Mouse (Mus musculus): ENCODE results near the gene Rnase13. TPM values are rescaled to one million over a fixed set of nuclear protein-coding genes. Genes with fewer than 3 reads are reported as not detected.

Rnase13 gene
- not detected in 2 replicates for polyA plus RNA-seq (2015; fragmentation: Nextera tagmentation; extraction: Ambion mirVana)

GRCm38 (mm10) chr14:51922571-51922865 lies at the start of gene Rnase13:
Gene Rnase13 (minus strand): TSS chr14:51922773.
- H3K9ac ChIP-seq: peak within 1 kb of the TSS; percentile 45

GRCm38 (mm10) chr14:51967400-51967799 lies 44.8 kb upstream of the Rnase13 start:
- Histone ChIP-seq H3K36me3 (no peaks in the 10 kb centered on the region), H3K4me1 (peaks cover under 1% of the 10 kb centered on the region), H3K27me3 (replicated peaks) (no peaks in the 10 kb centered on the region), H3K4me3 (no peak overlapping the region), H3K27ac (replicated peaks) (no peak overlapping the region), H3K9me3 (no peaks in the 10 kb centered on the region), H3K4me2 (no peak overlapping the region), H3K9ac (no peak overlapping the region)
- 76% methylated on average over 3 of the region's 3 CpGs for WGBS
- no peak for ATAC-seq (ENCODE audit: extremely low read depth, insufficient number of reproducible peaks, low FRiP score, low TSS enrichment)

More at GRCm38 (mm10) chr14:51922571-51922865, at the start of gene Rnase13:
- no peaks in the 10 kb centered on the region for H3K27me3 ChIP-seq (replicated peaks)
- H3K36me3 ChIP-seq: no peaks in the 10 kb centered on the region
- no peak within 1 kb of the TSS for H3K4me3 ChIP-seq
- H3K4me1 ChIP-seq: peaks cover 33% of the 10 kb centered on the region
- ATAC-seq (ENCODE audit: extremely low read depth, insufficient number of reproducible peaks, low FRiP score, low TSS enrichment): no peak
- WGBS: 89% methylated on average over 7 of the region's 7 CpGs
- H3K4me2 ChIP-seq: no peak within 1 kb of the TSS
- peak within 1 kb of the TSS; percentile 33 for H3K27ac ChIP-seq (replicated peaks)
- H3K9me3 ChIP-seq: no peaks in the 10 kb centered on the region

GRCm38 (mm10) chr14:51960316-51960715 lies 37.7 kb upstream of the Rnase13 start:
- H3K27ac ChIP-seq (replicated peaks): no peak overlapping the region
- H3K4me1 ChIP-seq: peaks cover 6% of the 10 kb centered on the region
- no peak overlapping the region for H3K4me2 ChIP-seq
- 77% methylated on average over 2 of the region's 2 CpGs for WGBS
- no peak for ATAC-seq (ENCODE audit: extremely low read depth, insufficient number of reproducible peaks, low FRiP score, low TSS enrichment)
- no peak overlapping the region for H3K9ac ChIP-seq
- H3K36me3 ChIP-seq: no peaks in the 10 kb centered on the region
- no peak overlapping the region for H3K4me3 ChIP-seq
- 0 out of 2 replicates have a peak, but pooled peaks cover 2% of the 10 kb centered on the region for H3K9me3 ChIP-seq
- H3K27me3 ChIP-seq (replicated peaks): no peaks in the 10 kb centered on the region

- no peak for ATAC-seq (ENCODE audit: extremely low read depth, insufficient number of reproducible peaks, low FRiP score, low TSS enrichment)
- no peak overlapping the region for H3K4me3 ChIP-seq
- H3K36me3 ChIP-seq: no peaks in the 10 kb centered on the region
- H3K27me3 ChIP-seq (replicated peaks): no peaks in the 10 kb centered on the region
- H3K9me3 ChIP-seq: no peaks in the 10 kb centered on the region; the same call in 1 of the 2 replicates
- H3K4me1 ChIP-seq: peaks cover 6% of the 10 kb centered on the region; the same call in 1 of the 2 replicates
- H3K9ac ChIP-seq: no peak overlapping the region
- no peak overlapping the region for H3K4me2 ChIP-seq
- no peak overlapping the region for H3K27ac ChIP-seq (replicated peaks)
- WGBS: 54% methylated on average over 6 of the region's 6 CpGs
These were observed 20.8 kb upstream of the Rnase13 start for GRCm38 (mm10) chr14:51943336-51943735.

- Histone ChIP-seq H3K27ac (replicated peaks) (no peak overlapping the region), H3K27me3 (replicated peaks) (no peaks in the 10 kb centered on the region), H3K4me1 (peaks cover 6% of the 10 kb centered on the region; the same call in 1 of the 2 replicates), H3K9me3 (peaks cover 6% of the 10 kb centered on the region; the same call in 1 of the 2 replicates), H3K4me3 (no peak overlapping the region), H3K9ac (no peak overlapping the region), H3K4me2 (no peak overlapping the region), H3K36me3 (no peaks in the 10 kb centered on the region)
- 52% methylated on average over 7 of the region's 7 CpGs for WGBS
- ATAC-seq (ENCODE audit: extremely low read depth, insufficient number of reproducible peaks, low FRiP score, low TSS enrichment): no peak
These were observed 19.7 kb upstream of the Rnase13 start for GRCm38 (mm10) chr14:51942236-51942635.

- no peaks in the 10 kb centered on the region for H3K36me3 ChIP-seq
- H3K4me3 ChIP-seq: no peak overlapping the region
- WGBS: 67% methylated on average over 9 of the region's 9 CpGs
- H3K9ac ChIP-seq: no peak overlapping the region
- H3K27ac ChIP-seq (replicated peaks): no peak overlapping the region
- no peak for ATAC-seq (ENCODE audit: extremely low read depth, insufficient number of reproducible peaks, low FRiP score, low TSS enrichment)
- peaks cover 6% of the 10 kb centered on the region; the same call in 1 of the 2 replicates for H3K4me1 ChIP-seq
- H3K4me2 ChIP-seq: no peak overlapping the region
- H3K9me3 ChIP-seq: peaks cover 6% of the 10 kb centered on the region; the same call in 1 of the 2 replicates
- no peaks in the 10 kb centered on the region for H3K27me3 ChIP-seq (replicated peaks)
These were observed 19.0 kb upstream of the Rnase13 start for GRCm38 (mm10) chr14:51941577-51941976.

- WGBS: 49% methylated on average over 8 of the region's 8 CpGs
- no peaks in the 10 kb centered on the region for H3K36me3 ChIP-seq
- H3K9ac ChIP-seq: no peak overlapping the region
- H3K27me3 ChIP-seq (replicated peaks): no peaks in the 10 kb centered on the region
- H3K4me1 ChIP-seq: peaks cover 6% of the 10 kb centered on the region; the same call in 1 of the 2 replicates
- H3K4me3 ChIP-seq: no peak overlapping the region
- no peak for ATAC-seq (ENCODE audit: extremely low read depth, insufficient number of reproducible peaks, low FRiP score, low TSS enrichment)
- no peak overlapping the region for H3K27ac ChIP-seq (replicated peaks)
- H3K9me3 ChIP-seq: peaks cover 6% of the 10 kb centered on the region; the same call in 1 of the 2 replicates
- no peak overlapping the region for H3K4me2 ChIP-seq
These were observed 18.5 kb upstream of the Rnase13 start for GRCm38 (mm10) chr14:51940944-51941560.

- Histone ChIP-seq H3K27ac (replicated peaks) (no peak overlapping the region), H3K9me3 (peaks cover 6% of the 10 kb centered on the region; the same call in 1 of the 2 replicates), H3K4me2 (no peak overlapping the region), H3K36me3 (no peaks in the 10 kb centered on the region), H3K4me3 (no peak overlapping the region), H3K27me3 (replicated peaks) (no peaks in the 10 kb centered on the region), H3K4me1 (peaks cover 6% of the 10 kb centered on the region; the same call in 1 of the 2 replicates), H3K9ac (no peak overlapping the region)
- 79% methylated on average over 9 of the region's 9 CpGs for WGBS
- ATAC-seq (ENCODE audit: extremely low read depth, insufficient number of reproducible peaks, low FRiP score, low TSS enrichment): no peak
These were observed 16.4 kb upstream of the Rnase13 start for GRCm38 (mm10) chr14:51939005-51939404.

- Histone ChIP-seq H3K9me3 (no peaks in the 10 kb centered on the region), H3K9ac (no peak overlapping the region), H3K4me2 (no peak overlapping the region), H3K27ac (replicated peaks) (no peak overlapping the region), H3K4me1 (peaks cover 14% of the 10 kb centered on the region), H3K27me3 (replicated peaks) (no peaks in the 10 kb centered on the region), H3K36me3 (no peaks in the 10 kb centered on the region), H3K4me3 (no peak overlapping the region)
- no peak for ATAC-seq (ENCODE audit: extremely low read depth, insufficient number of reproducible peaks, low FRiP score, low TSS enrichment)
- 63% methylated on average over 10 of the region's 10 CpGs for WGBS
These were observed 9.8 kb upstream of the Rnase13 start for GRCm38 (mm10) chr14:51932092-51933020.

- Histone ChIP-seq H3K36me3 (no peaks in the 10 kb centered on the region), H3K9me3 (no peaks in the 10 kb centered on the region), H3K9ac (peak overlapping the region; percentile 44; the same call in 1 of the 2 replicates), H3K4me1 (peaks cover 14% of the 10 kb centered on the region), H3K4me2 (no peak overlapping the region), H3K27me3 (replicated peaks) (no peaks in the 10 kb centered on the region), H3K4me3 (no peak overlapping the region), H3K27ac (replicated peaks) (no peak overlapping the region)
- ATAC-seq (ENCODE audit: extremely low read depth, insufficient number of reproducible peaks, low FRiP score, low TSS enrichment): no peak
- WGBS: 28% methylated on average over 5 of the region's 5 CpGs
These were observed 8.3 kb upstream of the Rnase13 start for GRCm38 (mm10) chr14:51930824-51931223.

- peak overlapping the region; percentile 30; the same call in 1 of the 2 replicates for H3K27ac ChIP-seq (replicated peaks)
- H3K27me3 ChIP-seq (replicated peaks): no peaks in the 10 kb centered on the region
- no peak for ATAC-seq (ENCODE audit: extremely low read depth, insufficient number of reproducible peaks, low FRiP score, low TSS enrichment)
- H3K9me3 ChIP-seq: no peaks in the 10 kb centered on the region
- H3K36me3 ChIP-seq: no peaks in the 10 kb centered on the region
- peak overlapping the region; percentile 24 for H3K9ac ChIP-seq
- WGBS: 50% methylated on average over 9 of the region's 9 CpGs
- peak overlapping the region; percentile 28; the same call in 1 of the 2 replicates for H3K4me2 ChIP-seq
- no peak overlapping the region for H3K4me3 ChIP-seq
- H3K4me1 ChIP-seq: peaks cover 14% of the 10 kb centered on the region
These were observed 7.4 kb upstream of the Rnase13 start for GRCm38 (mm10) chr14:51929968-51930367.

All from heart, embryonic 13.5 days (tissue).